Mouse (Mus musculus) midbrain, postnatal 0 days (tissue): ENCODE measurements around the gene Snai3. TPM values are rescaled to one million over a fixed set of nuclear protein-coding genes. Genes with fewer than 3 reads are reported as not detected.

Experiments
- ATAC-seq: fragments of 200-750 bp; cut with Nextera tagmentation; 2 replicates; pipeline ENCODE4 v1.8.0; 2017; ENCODE audit warnings: moderate number of reproducible peaks, mild to moderate bottlenecking, moderate TSS enrichment, moderate library complexity; ENCODE audit not compliant: low FRiP score
- DNase-seq: peaks from one replicate; pipeline ENCODE4 v3.0.0-alpha.2; 2015; ENCODE audit warnings: low spot score
- H3K27ac ChIP-seq: fragments of 300-500 bp; sonication (generic); 2 replicates; pipeline ENCODE4 v1.5.1; 2014; ENCODE audit warnings: low read depth, mild to moderate bottlenecking, low read length, mixed read lengths
- H3K27me3 ChIP-seq: fragments of 300-500 bp; sonication (generic); 2 replicates; pipeline ENCODE4 v1.6.1; 2014; ENCODE audit warnings: low read length, control low read depth, mixed read lengths; ENCODE audit not compliant: insufficient read depth
- H3K36me3 ChIP-seq: fragments of 300-500 bp; sonication (generic); 2 replicates; pipeline ENCODE4 v1.6.1; 2014; ENCODE audit warnings: low read length, control low read depth, mixed read lengths; ENCODE audit not compliant: insufficient read depth
- H3K4me1 ChIP-seq: fragments of 300-500 bp; sonication (generic); 2 replicates; pipeline ENCODE4 v1.6.1; 2014; ENCODE audit warnings: mild to moderate bottlenecking, control low read depth, antibody characterized with exemption, low read length, mixed read lengths; ENCODE audit not compliant: insufficient read depth
- H3K4me2 ChIP-seq: fragments of 300-500 bp; sonication (generic); 2 replicates; pipeline ENCODE4 v1.6.1; 2014; ENCODE audit warnings: low read depth, mild to moderate bottlenecking, low read length, mixed read lengths; ENCODE audit not compliant: poor library complexity, severe bottlenecking
- H3K4me3 ChIP-seq: fragments of 300-500 bp; sonication (generic); 2 replicates; pipeline ENCODE4 v1.5.1; 2014; ENCODE audit warnings: low read depth, mild to moderate bottlenecking, low read length, moderate library complexity
- H3K9ac ChIP-seq: fragments of 300-500 bp; sonication (generic); replicated peaks from 2 replicates; pipeline ENCODE4 v1.6.1; 2014; ENCODE audit warnings: mild to moderate bottlenecking, low read length, moderate library complexity, mixed read lengths; ENCODE audit not compliant: poor library complexity, severe bottlenecking
- H3K9me3 ChIP-seq: fragments of 300-500 bp; sonication (generic); 2 replicates; pipeline ENCODE4 v1.6.1; 2016; ENCODE audit warnings: low read length, control low read depth
- CTCF ChIP-seq: IDR thresholded peaks from 2 replicates; pipeline ENCODE4 v1.5.1; 2016; ENCODE audit warnings: antibody characterized with exemption, mild to moderate bottlenecking
- WGBS: fragments of 180-500 bp; shearing (Covaris S2); extraction: QIAGEN DNeasy Blood & Tissue Kit; methylation state at CpG from one replicate; pipeline ENCODE4 v1.1.7; 2014; 5-methylcytosine and 5-hydroxymethylcytosine counted together
- polyA plus RNA-seq: library from polyadenylated mRNA; unstranded; fragments of >200 nt; fragmentation: Nextera tagmentation; extraction: Ambion mirVana; gene quantifications from 2 replicates; pipeline ENCODE4 v1.2.1, GENCODE M21; 2015
- total RNA-seq: library from RNA; depleted of rRNA; stranded (reverse); fragments of >200 nt; gene quantifications from 2 replicates; pipeline ENCODE4 v1.2.3, GENCODE M21; 2014

Gene Snai3
- total and polyA plus RNA-seq, 2 experiments from 2014 or later, result not detected

DNA sequence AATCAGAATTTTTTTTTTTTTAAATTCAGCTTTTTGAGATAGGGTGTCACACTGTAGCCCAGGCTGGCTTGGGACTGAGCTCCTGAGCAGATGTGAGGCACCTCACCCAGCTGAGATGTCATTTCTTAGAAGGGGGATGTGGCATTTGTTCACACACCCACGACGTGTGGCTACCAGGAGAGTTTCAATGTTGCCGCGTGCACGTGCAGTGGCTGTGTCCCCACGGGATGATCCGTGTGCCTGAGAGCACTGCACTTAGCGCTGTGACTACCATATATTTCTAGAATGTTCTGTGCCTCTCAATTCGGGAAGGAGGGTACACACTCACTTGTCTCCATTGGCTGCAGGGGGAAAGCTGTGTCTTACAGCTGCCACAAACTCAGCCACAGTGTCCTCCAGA is 24.4 kb downstream of the Snai3 start:
- no peaks in the 10 kb centered on the region for H3K9me3 ChIP-seq
- no peak overlapping the region for H3K27ac ChIP-seq
- ATAC-seq (no peak), DNase-seq (no peak)
- no peak for TF ChIP-seq CTCF
- no peaks in the 10 kb centered on the region for H3K4me1 ChIP-seq
- no peak overlapping the region for H3K4me2 ChIP-seq
- H3K27me3 ChIP-seq, result no peaks in the 10 kb centered on the region
- WGBS, result 97% methylated on average over 9 of the region's 9 CpGs
- H3K9ac ChIP-seq, result no peak overlapping the region
- H3K36me3 ChIP-seq, result peaks cover 48% of the 10 kb centered on the region
- no peak overlapping the region for H3K4me3 ChIP-seq

DNA sequence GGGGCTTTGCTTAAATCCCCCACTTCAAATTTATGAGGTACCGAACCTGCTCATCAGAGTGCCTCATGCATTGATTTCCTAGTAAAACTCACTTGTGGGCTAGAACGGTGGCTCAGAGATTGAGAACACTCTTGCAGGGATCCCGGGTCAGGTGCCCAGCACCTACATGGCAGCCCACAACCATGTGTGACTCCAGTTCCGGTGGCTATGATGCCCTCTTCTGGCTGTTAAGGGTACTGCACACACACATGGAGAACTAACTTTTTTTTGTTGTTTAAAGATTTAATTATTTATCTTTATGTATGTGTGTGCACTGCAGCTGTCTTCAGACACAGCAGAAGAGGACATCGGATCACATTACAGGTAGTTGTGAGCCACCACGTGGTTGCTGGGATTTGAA is 25.2 kb downstream of the Snai3 start:
- Histone ChIP-seq H3K4me3 (no peak overlapping the region), H3K9ac (no peak overlapping the region), H3K27me3 (no peaks in the 10 kb centered on the region), H3K36me3 (peaks cover 48% of the 10 kb centered on the region), H3K9me3 (no peaks in the 10 kb centered on the region), H3K4me2 (no peak overlapping the region), H3K4me1 (no peaks in the 10 kb centered on the region), H3K27ac (no peak overlapping the region)
- ATAC-seq (no peak), DNase-seq (no peak)
- peak; percentile 64 for TF ChIP-seq CTCF
- WGBS, result 93% methylated on average over 6 of the region's 6 CpGs

DNA sequence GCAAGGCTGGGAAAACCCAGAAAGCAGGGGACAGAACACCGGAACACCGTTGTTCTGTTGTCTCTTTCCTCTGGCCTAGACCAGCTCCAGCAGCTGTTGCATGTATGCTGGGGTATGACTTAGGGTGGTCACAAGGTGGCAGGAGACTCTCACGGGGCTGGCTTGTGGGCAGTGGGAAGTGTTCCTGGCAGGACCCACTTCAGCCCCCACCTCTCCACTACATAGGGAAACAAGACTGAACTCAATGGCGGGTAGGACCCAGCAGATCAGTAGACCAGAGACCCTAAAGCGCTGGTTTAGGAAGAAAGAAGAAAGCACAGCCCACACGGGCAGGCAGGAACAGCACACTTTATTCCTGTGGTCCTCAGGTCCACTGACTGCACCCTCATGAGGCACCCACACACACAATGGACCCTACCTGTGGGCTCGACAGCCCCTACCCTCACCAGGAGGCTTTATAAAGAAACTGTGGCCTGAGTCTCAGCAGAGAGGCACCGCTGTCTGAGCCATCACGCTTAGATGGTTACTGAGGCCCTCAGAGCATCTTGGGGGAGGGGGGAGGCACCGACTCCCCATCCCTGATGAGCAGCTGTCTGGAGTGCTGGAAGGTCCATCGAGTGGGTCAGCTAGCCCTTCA is 27.1 kb downstream of the Snai3 start:
- no peak overlapping the region for H3K4me3 ChIP-seq
- no peak for DNase-seq
- H3K9ac ChIP-seq, result no peak overlapping the region
- peak; percentile 11; the same call in 1 of the 2 replicates for ATAC-seq
- peaks cover 39% of the 10 kb centered on the region for H3K36me3 ChIP-seq
- TF ChIP-seq CTCF, result peak; percentile 42
- H3K27ac ChIP-seq, result no peak overlapping the region
- H3K9me3 ChIP-seq, result no peaks in the 10 kb centered on the region
- 71% methylated on average over 11 of the region's 11 CpGs for WGBS
- no peak overlapping the region for H3K4me2 ChIP-seq
- no peaks in the 10 kb centered on the region for H3K27me3 ChIP-seq
- H3K4me1 ChIP-seq, result no peaks in the 10 kb centered on the region

DNA sequence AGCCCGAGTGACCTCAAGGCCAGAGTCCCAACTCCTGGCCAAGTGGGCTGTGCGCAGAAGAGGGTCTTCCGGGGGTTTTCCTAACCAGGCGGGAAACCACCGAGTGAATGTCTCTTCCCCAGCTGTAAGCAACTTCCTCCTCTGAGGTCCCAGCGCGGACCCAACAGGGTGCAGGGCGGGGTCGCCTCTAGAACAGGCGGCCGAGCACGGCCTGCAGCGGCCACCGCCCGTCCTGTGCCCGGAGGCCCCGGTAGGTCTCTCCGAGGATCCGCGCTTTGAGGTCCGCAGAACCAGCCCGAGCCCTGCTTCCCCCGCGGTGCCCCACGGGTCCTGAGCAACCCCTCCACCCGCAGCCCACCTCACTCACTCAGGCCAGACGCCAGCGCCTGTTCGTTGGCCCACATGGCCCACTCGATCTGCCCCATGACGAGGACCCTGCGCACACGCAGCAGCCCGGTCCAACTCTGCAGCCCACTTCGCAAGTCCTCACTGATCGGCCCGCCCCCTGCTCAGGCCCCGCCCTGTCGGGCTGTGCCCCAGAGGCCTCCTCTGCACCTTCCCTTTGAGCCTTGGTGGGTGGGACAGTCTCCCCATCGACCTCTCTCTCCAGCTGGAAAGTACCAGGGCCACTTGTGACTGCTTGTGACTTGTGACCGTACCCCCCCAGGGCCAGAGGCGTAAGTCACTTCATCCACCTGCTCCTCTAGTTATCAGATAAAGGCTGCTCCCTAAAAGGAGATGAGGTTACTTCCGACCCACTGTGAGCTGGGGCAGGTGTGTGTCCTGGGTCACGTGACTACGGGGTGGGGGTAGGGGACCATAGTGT is 27.9 kb downstream of the Snai3 start, which contains the start of gene Cyba:
Cyba (minus strand) TSS at position 488 of the 826 bp plus-strand sequence.
- WGBS, result 8% methylated on average over 41 of the region's 45 CpGs
- Histone ChIP-seq H3K9ac (0 out of 2 replicates have a peak within 1 kb of the TSS, but pooled peaks have one; percentile 24), H3K4me1 (no peaks in the 10 kb centered on the region), H3K27ac (no peak within 1 kb of the TSS), H3K9me3 (no peaks in the 10 kb centered on the region), H3K36me3 (peaks cover 33% of the 10 kb centered on the region), H3K27me3 (no peaks in the 10 kb centered on the region), H3K4me2 (peak within 1 kb of the TSS; percentile 40), H3K4me3 (peak within 1 kb of the TSS; percentile 17; the same call in 1 of the 2 replicates)
- peak; percentile 17 for DNase-seq
- ATAC-seq, result peak; percentile 61; the same call in 1 of the 2 replicates
- no peak for TF ChIP-seq CTCF

- Histone ChIP-seq H3K36me3 (peaks cover 26% of the 10 kb centered on the region), H3K9ac (0 out of 2 replicates have a peak overlapping the region, but pooled peaks have one; percentile 24), H3K27me3 (no peaks in the 10 kb centered on the region), H3K4me1 (no peaks in the 10 kb centered on the region), H3K9me3 (no peaks in the 10 kb centered on the region), H3K4me2 (peak overlapping the region; percentile 40), H3K27ac (no peak overlapping the region), H3K4me3 (peak overlapping the region; percentile 17; the same call in 1 of the 2 replicates)
- WGBS, result 45% methylated on average over 18 of the region's 18 CpGs
- no peak for TF ChIP-seq CTCF
- DNase-seq, result no peak
- ATAC-seq, result no peak
These were observed 28.7 kb downstream of the Snai3 start for GRCm38 (mm10) chr8:122431694-122432442.
